Mouse (Mus musculus) bone marrow macrophage, adult 2 months (primary cell): ENCODE results near the gene Cldn34c4. TPM values are rescaled to one million over a fixed set of nuclear protein-coding genes. Genes with fewer than 3 reads are reported as not detected.

ENCODE experiments used
- H3K27ac ChIP-seq: 2 replicates; pipeline ENCODE4 v1.5.1; 2012; ENCODE audit warnings: low read depth, low read length; ENCODE audit not compliant: insufficient read depth
- H3K4me1 ChIP-seq: 2 replicates; pipeline ENCODE4 v1.6.1; 2012; ENCODE audit warnings: low read length; ENCODE audit not compliant: control insufficient read depth, insufficient read depth
- H3K4me3 ChIP-seq: 2 replicates; pipeline ENCODE4 v1.5.1; 2012; ENCODE audit warnings: mild to moderate bottlenecking, low read length, moderate library complexity; ENCODE audit not compliant: insufficient read depth
- CTCF ChIP-seq: IDR thresholded peaks from 2 replicates; pipeline ENCODE4 v1.5.1; 2012; ENCODE audit warnings: low read depth, mild to moderate bottlenecking, low read length, moderate library complexity
- POLR2A ChIP-seq: IDR thresholded peaks from 2 replicates; pipeline ENCODE4 v1.6.1; 2012; ENCODE audit warnings: mild to moderate bottlenecking, low read depth, low read length, borderline replicate concordance
- polyA plus RNA-seq: library from polyadenylated mRNA; stranded (reverse); fragments of >200 nt; gene quantifications from 2 replicates; pipeline ENCODE4 v1.2.4, GENCODE M21; 2012; ENCODE audit not compliant: missing spikeins, insufficient read depth, insufficient read length

Cldn34c4 gene
- polyA plus RNA-seq, result not detected in 2 replicates

- TF ChIP-seq CTCF (no peak), POLR2A (no peak)
- no peak within 1 kb of the TSS for H3K4me3 ChIP-seq
- H3K27ac ChIP-seq, result no peak within 1 kb of the TSS
- H3K4me1 ChIP-seq, result no peaks in the 10 kb centered on the region
These were observed at the start of gene Cldn34c4 for GRCm38 (mm10) chrX:127736454-127736853. Gene Cldn34c4 (minus strand): TSS chrX:127736554.

- TF ChIP-seq POLR2A (no peak), CTCF (no peak)
- Histone ChIP-seq H3K4me1 (no peaks in the 10 kb centered on the region), H3K4me3 (no peak overlapping the region), H3K27ac (no peak overlapping the region)
These were observed 10.7 kb upstream of the Cldn34c4 start for GRCm38 (mm10) chrX:127747062-127747461.
